Mouse (Mus musculus) MN1 (cell line): Measurements from ENCODE around the gene Cptp.

Experiments
- DNase-seq: peaks from one replicate; pipeline ENCODE4 v3.0.0-alpha.2; 2016; ENCODE audit warnings: low spot score

The Cptp gene

DNA sequence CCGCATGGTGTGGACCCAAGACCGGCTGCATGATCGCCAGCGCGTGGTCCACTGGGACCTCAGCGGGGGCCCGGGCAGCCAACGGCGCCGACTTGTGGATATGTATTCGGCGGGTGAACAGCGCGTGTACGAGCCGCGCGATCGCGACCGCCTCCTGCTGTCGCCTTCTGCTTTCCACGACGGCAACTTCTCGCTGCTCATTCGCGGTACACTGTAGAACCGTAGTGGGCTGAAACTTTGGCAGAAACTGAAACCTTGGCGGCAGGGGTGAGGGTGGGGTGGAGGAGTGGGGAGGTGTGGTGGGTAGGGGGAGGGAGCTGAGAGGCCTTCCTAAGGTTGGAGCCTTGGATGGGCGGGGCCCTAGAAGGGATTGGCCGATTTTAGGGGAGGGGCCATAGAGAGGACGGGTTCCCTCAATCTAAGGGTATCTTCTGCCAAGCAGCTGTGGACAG is 28.2 kb downstream of the Cptp start:
- peak; percentile 59 for DNase-seq

DNA sequence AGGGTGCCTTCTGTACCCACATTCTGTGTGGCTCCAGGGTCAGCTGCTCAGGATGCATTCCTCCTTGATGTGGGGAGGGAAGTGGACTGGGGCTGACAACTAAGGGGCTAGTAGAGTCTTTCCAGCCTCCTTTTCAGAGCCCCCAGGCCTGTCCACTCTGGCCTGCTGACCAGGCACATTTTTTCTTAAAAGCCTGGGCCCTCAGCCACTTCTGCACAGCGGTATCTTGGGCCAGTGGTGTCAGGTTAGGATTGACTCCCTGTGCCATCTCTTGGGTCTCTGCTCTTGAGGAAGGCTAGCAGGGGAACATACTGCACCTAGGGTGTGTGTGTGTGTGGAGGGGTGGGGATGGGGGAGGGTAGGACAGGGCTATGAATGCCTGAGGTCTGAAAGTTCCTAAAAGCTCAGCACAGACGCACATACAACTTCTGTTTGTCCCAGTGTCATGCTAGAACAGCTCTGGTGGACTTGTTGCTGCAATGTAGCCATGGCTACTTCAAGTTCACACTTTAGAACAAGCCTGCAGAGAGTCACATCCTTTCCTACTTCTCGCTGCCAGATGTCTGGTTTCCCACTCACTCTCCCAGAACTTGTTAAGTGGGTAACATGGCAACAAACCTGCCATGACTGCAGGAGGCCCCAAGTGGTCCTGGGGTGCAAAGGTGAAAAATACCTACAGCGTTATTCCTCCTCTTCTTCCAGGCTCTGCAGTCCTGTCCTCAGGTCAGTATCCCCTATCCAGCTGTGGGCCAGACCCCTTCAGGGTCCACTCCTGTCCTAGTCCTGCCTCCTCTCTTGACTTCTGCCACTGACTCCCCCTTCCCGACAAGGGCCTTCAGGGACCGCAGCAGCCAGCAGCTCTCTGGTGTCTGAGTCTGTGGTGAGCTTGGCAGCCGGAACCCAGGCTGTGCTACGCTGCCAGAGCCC is 28.9 kb downstream of the Cptp start:
- DNase-seq: no peak

DNA sequence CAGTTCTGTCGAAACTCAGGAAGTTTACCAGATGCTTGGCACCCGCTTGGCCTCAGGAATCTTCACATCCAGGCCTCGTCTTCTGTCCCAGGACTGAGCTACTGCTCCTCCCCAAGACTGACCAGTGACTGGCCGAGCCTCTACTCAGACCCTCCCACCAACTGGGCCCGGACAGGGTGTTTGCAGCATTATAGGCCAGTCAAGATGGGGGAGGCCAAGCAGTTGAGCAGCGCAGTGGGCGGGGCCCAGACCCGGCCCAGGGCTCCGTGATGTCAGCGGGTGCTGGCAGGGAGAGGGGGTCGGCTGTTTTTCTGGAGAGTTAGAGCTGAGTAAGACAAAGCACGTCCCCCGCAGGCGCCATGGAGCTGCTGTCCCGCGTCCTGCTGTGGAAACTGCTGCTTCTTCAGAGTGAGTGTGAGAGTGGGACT is 29.7 kb downstream of the Cptp start, which contains the start of gene Mxra8:
Gene Mxra8, plus strand, starts transcription at position 198 of the 428 bp plus-strand sequence.
- DNase-seq: peak; percentile 94

GRCm38 (mm10) chr4:155838187-155839153 is 30.8 kb downstream of the Cptp start:
- DNase-seq: peak; percentile 32

- no peak for DNase-seq
Measured at GRCm38 (mm10) chr4:155837404-155838010, 31.7 kb downstream of the Cptp start.

DNA sequence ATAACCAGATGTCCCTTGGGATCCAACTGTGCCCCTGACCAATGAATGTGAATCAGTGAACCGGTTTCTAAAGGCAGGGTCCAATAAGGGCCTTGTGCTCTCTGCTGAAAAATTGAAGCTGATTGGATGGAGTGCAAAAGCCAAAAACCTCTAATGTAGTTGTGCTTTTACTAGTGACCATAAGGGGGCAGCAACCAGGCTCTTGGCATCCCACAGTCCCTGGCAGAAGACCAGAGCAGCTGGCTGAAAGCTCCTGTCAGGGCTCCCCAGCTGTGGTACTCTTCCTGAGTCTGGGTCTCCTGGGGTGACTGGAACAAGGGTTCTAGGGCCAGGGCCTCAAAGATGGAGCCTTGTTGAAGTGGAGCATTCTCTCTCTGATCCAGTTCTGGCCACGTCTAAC is 35.4 kb downstream of the Cptp start:
- DNase-seq: peak; percentile 88

- no peak for DNase-seq
Measured at GRCm38 (mm10) chr4:155833234-155833633, 36.0 kb downstream of the Cptp start.

DNA sequence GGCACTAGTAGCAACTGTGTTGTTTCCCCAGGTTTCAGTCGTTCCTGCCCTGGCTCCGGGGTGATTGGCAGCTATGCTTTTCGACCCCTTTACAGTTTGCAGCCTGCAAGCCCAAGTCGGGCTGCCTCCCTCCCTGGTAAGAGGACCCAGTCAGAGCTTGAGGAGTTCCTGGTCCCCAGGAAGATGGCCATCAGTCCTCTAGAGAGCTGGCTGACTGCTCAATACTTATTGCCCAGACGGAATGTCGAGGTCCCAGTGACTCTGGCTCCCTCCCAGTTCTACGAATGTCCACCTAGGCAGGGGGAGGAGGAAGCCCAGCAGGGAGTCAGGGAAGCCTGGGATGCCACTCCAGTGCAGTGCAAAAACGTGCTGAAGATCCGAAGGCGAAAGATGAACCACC is 36.9 kb downstream of the Cptp start:
- no peak for DNase-seq

DNA sequence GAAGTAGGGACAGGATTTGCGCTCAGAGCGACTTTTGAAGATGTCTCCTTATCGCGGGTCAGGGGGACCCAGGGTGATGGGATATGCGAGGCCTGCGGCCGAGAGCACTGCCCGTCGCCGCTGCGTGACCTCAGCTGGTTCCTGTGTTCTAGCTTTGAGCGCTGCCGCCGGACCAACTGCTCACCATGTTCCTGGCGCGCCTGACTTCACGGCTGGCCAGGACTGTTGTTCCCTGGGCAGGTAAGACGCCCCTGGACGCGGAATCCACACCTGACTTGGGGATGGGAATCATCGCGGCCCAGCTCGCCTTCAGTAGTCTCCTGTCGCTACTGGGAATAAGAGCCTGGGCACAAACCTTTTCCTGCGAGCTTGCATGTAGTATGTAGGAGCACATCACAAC is 37.4 kb downstream of the Cptp start:
- peak; percentile 39 for DNase-seq

- DNase-seq: peak; percentile 98
Measured at GRCm38 (mm10) chr4:155831205-155831766, 38.0 kb downstream of the Cptp start, which contains the start of gene Aurkaip1. Gene Aurkaip1 (plus strand): TSS chr4:155831272.

- DNase-seq: no peak
Measured at GRCm38 (mm10) chr4:155830596-155830995, 38.6 kb downstream of the Cptp start.

DNA sequence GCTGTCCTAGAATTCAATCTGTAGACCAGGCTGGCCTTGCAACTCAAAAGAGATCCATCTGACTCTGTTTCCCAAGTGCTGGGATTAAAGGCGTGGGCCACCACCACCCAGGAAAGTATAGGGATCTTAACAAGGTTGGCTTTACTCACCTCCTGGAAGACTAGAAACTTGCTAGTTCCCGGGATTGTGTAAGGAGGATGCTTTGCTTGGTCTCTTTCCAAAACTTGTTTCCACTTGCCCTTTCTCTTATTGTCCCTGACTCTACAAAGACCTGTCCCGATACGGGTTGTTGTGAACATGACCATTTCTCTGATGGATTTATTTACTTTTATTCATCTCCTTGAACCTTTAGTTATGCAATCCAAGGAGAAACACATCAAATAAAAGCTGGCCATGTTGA is 39.4 kb downstream of the Cptp start:
- no peak for DNase-seq

DNA sequence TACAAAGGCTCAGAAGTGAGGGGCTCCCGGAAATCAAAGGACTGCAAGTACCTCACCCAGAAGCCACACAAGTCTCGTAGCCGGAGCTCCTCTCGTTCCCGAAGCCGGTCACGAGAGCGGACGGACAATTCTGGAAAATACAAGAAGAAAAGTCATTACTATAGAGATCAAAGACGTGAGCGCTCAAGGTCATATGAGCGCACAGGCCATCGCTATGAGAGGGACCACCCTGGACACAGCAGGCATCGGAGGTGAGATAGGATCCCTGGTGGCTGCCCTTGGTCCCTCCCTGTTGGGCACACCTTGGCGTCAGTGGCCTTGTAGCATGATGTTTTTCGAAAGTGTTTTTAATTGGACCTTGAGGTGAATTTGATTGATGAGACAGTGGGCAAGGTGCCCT is 45.8 kb downstream of the Cptp start:
- no peak for DNase-seq

DNA sequence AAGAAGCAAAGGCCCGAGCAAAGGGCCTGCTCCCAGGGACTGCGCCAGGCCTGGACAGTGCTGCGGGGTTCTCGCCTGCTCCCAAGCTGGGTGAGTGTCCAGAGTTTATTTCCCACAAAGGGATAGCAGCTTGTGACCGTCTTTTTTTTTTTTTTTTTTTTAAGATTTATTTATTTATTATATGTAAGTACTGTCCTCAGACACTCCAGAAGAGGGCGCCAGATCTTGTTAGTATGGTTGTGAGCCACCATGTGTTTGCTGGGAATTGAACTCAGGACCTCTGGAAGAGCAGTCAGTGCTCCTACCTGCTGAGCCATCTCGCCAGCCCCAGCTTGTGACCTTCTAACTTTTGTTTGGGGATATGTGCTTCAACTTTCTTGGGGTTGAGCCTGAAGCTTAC is 48.2 kb downstream of the Cptp start:
- peak; percentile 47 for DNase-seq

DNA sequence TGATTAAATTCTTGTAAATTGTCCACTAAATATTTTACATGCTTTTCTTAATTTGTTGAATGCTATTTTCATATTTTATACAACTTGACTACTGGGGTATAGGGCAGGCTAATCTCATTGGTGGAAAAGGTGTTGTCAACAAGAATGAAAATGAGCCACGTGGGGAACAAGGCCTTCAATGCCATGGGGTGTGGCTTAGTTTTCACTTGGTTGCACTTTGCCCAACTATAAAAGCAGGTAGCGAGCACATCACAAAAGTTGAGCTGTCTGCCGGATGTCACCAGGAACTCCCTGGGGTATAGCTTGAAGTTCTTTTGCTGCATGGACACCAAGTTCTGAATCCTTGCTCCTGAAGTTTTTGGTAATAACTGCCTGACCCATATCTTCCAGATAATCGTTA is 51.7 kb downstream of the Cptp start:
- no peak for DNase-seq
